Mouse (Mus musculus) CH12F3 (cell line): ENCODE data around the gene Olfr772.
"Not testable (repeated sequence)": the region's sequence is repeated elsewhere in the genome, so short reads cannot be mapped to it uniquely, and the experiment has no call there.

Experiments used
- in situ Hi-C: fragments of 300-500 bp; cut with MboI; formaldehyde crosslinking; loops from 2 replicates; pipeline ENCODE4 v1.14.3; 2020; ENCODE audit warnings: low sequenced_read_pairs

Olfr772 gene

DNA sequence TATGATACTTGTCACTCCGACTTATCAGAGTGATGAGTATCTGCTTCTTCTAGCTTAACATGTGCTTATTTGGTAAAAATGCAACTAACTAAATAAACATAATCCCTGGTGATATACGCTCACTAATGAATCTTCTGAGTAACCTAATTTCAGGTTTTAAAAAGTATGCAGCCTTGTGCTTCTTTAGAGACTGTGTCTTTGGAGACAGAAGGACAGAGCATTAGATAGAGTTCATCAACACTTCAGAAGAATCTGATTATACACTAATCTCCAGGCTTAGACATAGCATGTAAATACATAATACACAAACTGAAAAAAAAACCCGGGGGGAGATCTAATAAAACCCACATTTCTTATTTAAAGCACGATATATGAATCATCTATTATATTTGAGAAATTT lies at the start of gene Olfr772:
Olfr772 (minus strand) TSS at position 101 of the 400 bp plus-strand sequence.
- in situ Hi-C loops, result not testable (repeated sequence)

DNA sequence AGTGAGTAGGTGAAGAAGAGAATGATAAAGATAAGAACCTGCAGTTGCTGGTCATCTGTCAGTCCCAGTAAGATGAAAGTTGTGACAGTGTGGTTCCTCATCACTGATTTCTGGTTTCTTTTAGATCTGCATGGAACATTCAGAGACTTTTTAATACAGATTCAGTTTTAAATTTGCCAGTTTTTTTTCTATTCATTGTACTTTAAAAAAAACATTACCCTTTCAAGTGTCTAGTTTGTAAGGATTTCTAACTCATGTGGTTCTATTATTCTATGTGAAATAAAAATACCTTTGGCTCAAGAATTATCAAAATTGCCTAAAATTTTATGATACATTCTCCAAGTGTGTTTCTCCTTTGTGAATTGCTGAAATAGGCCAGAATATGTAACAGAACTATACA lies 9.6 kb upstream of the Olfr772 start, which contains the start of gene Olfr773:
Olfr773 (minus strand) TSS at position 101 of the 400 bp plus-strand sequence.
- in situ Hi-C loops, result not testable (repeated sequence)

DNA sequence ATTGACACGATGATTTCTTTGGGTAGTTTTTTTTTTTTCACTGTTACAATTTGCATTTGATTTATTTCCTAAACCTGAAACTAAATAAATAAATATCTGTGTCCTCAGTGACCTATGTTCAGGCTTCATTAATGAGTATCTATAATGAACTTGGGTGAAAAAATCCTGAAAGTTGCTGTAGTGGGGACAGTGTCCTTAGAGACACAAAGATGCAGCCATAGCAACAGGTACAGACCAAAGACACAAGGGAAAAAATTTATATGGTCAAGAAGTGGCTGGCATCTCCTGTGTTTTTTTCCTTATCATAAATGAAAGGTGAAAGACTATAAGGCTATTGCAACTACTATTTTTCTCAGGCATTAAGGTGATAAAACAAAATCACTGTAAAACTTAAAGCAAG lies 13.1 kb downstream of the Olfr772 start, which contains the start of gene Olfr771:
Olfr771 (minus strand) TSS at position 101 of the 400 bp plus-strand sequence.
- in situ Hi-C loops, result no loop called here

DNA sequence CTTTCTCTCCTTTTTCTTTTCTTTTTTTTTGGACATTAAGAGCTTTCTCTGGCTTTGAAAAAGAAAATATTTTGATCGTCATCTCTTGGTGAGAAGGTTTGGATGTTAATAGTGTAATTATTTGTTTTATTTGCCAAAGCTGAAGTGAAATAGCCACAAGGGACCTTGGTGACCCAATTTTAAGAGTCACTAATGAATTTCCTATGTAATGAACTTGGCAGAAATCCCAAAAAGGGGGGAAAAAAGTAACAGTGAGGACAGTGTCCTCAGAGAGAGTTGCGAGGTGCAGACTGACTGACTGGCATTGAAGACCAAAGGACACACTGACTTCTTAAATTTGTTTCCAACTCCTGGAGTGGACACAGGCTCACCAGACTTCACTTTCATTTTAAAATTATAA lies 38.8 kb downstream of the Olfr772 start, which contains the start of gene Olfr770:
Olfr770 (minus strand) TSS at position 101 of the 400 bp plus-strand sequence.
- in situ Hi-C loops, result no loop called here
